Mouse (Mus musculus) cerebellum, adult 18-20 months (tissue): ENCODE data around the gene Abhd6.
A peak's percentile ranks its signal among the peaks of the same experiment; 100 is the strongest.

Experiments used
- DNase-seq, 2 experiments: peaks; one replicate each; pipeline ENCODE4 v3.0.0; 2021

The Abhd6 gene

DNA sequence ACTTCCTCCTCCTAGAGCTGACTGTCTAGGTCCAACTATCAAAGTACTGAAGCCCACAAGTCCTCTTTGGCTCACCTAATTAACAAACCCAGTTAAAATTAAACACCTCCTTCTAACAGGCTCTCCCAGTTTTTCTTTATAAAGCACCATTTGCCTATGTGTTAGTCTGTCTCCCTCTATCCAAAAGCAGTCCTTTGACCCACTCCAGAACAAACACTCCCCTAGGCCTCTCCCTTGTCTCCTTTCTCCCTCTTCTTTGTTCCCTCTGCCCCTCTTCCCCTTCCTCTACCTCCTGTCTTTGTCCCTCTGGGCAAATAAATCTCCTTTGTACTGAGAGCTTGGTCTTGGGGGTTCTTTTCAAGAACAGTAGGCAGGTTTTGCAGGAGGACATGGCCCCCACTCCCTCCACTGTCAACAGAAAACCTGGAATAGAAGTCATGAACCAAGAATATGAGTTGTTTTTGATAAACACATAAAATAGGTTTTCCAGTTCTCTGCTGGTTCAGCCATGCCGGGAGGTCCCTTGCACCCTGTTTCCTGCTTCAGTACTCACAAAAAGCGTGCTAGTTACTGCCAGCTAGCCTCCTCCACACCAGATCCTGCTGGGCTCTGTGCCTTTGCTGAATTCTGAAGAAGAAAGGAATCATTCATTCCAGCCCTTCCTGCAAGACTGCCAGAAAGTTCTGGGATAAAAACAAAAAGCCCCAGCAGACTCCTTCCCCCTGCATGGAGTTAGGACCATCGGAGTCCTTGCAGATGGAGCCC lies 60.0 kb downstream of the Abhd6 start:
- no peak for DNase-seq

DNA sequence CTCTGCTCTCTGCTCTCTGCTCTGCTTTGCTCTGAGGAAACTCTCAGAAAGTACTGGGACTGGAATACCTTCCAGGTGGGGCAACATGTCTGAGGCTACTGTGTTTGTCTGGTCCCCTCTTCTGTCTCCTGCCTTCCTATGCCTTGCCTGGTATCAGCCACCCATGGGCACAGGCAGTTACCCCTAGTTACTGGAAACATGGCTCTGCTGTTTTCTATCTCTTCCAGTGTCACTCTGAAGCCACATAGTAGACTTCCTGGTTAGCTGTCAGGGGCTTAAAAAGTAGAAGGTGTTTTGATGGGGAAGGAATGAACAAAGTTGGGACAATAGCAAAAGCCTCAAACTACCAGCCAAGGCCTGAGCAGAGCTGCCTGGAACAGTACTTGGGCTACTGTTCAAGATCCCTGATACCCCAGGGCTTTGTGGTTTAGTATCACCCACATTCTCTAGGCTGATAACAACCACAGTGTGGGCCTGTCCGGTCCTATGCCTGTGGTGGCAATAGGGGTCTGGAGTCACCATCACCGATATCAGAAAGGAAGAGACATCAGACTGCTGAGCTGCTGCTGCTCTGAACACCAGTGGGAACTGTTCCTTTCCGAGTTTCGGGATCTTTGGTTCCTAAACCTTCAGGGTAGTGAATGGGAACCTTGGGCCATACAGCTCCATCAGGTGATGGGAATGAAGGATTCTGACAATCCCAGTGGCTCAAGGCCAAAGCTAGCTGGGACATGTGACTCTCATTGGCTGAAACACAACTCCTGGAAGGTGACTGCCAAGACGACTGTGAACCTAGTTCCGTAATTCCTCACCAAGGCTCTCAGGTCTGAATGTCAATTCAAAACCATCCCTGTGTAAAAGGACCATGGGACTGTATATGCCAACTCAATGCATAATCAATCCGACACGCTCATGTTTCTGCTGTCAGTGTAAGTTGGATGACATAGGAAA lies 61.4 kb downstream of the Abhd6 start:
- peak in 1 of 2 experiments; percentile 22 for DNase-seq

DNA sequence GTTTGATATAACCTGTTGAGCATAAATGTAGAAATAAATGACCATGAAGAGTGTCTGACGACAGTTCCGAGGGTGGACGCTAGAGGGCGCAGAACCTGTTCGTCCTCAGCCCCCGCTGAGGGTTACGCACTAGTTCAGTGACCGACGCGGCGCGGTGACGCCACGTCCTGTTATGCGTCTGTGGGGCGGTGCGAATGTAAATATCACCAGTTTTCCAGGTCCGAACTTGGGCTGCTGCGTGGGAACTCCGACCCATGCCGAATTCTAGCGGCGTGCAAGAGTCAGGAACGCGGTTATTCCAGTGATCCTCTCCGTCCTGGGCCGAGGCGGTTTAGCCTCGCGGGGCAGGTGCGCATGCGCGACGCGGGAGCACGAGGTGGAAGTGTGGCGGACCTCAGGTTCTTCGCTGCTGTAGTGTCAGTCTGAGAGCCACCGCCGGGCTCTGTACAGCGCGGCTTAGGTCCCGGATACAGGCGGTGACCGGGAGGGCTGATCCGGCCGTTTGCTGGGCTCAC lies 77.5 kb downstream of the Abhd6 start, which contains the start of gene Rpp14:
TSS of gene Rpp14 (plus strand) at position 203 of the 515 bp plus-strand sequence.
- peak; percentile 95 to 98 for DNase-seq

DNA sequence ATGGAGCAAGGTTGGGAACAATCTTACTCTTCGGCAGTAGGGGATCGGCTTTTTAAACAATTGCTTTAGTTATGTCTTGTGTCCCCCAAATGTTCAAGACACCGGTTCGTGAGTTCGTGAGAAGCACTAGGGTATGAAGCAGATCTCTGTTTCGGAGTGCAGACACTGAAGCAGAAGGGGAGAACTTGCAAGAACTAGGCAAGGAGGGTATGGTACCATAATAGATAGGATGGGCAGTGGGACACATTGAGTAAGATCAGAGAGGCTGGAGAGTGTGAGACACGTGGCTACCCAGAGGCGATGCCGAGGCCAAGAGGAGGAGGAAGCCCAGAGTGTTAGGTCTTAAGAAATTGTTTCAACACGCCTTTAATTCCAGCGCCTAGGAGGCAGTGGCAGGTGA lies 78.0 kb downstream of the Abhd6 start:
- no peak for DNase-seq

DNA sequence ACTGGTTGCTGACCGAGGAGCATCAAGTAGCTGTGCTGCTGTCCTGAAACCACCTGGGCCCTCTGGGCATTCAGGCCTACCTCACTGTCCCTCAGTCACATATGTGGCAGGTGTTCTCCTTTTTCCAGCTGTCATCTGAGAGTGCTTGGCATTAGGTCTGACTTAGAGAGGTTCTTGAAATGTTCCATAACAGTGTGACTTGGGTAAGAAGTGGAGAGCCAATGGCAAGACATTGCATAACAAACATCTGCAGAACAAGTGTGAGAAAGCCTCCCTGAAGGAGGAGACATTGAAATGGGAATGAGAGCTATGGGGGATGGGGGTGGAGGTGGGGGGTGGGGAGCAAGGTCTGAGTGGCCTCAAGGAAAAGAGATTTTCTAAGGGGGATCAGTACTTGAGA lies 80.2 kb downstream of the Abhd6 start:
- DNase-seq, result no peak

DNA sequence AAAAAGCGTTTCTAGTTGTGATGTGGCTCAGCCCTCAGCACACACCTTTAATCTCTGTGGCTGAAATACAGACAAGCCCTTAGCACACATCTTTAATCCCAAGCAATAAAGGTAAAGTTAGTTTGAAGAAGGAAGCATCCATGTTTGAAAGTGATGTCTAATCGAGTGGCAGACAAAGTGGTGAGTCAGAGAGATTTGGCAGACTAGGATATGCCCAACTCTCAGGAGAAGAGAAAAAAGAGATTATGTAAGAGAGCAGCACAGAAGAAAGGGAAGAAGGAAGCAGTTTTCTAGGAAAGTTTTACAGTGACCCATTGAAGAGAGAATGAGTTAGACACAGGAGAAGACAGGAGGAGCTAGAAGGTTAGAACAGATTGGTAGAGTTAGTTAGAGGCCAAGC lies 86.3 kb downstream of the Abhd6 start:
- DNase-seq, result no peak

DNA sequence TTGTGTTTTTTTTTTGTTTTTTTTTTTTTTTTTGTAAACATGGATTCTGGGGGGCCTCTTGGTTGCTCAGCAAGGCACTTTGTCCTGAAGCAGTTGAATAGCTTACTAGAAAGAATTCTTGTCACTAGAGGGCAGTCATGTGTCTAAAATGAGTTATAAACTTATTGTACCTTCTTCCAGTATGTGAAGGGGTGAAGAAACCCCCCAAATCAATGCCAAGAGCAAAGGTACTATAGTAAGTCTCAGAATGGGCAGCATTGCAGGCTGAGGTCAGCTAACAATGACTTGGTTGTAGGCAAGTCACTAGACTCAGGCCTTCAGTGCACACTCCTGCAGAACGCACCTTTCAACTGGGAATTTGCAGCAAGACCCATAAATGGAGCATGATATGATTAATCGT lies 89.9 kb downstream of the Abhd6 start:
- DNase-seq, result no peak

DNA sequence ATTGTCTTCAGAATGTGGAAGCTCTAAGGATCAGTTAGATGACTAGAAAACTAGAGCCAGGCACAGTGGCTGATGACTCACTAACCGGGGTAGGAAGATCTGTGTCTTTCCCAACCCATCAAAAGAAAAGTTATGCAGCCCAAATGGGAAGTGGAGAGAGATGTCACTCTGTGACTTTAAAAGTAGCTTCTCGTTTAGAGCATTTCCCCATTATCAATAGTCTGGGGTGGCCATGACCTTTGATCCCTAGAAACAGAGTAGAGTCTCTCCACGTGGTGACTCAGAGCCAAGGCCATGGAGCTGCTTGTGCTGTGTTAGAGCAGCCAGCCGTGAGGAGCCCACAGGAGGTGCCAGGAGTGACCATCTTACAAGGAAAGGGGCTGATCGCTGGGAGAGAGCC lies 90.7 kb downstream of the Abhd6 start:
- no peak for DNase-seq

DNA sequence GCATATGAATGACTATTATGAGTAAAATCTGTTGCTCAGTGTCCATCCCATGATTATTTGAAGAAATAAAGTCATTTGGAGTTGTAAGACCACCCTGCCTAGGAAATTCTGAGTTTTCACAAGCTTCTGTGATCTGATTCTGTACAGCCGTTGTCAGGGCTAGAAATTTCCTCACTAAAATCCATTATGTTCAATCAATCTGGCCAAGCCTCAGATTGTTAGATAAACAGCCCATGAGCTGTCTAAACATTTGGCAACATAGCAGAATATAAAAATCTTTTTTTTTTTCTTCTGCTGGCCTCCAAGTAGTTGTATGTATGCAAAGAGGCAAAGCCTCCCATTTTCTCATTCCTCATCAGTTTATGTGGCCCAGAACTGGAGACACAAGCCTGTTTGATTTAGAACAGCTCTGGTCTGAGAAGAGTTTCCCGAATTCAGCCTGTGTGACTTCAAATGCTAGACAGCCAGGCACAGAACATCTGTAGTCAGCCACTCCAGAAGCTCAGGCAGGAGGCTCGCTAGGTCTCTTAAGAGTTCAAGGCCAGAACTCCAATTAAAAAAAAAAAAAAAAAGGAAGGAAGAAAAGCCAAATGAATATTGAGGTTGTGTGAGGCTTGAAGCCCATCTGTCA lies 92.3 kb downstream of the Abhd6 start:
- no peak for DNase-seq

DNA sequence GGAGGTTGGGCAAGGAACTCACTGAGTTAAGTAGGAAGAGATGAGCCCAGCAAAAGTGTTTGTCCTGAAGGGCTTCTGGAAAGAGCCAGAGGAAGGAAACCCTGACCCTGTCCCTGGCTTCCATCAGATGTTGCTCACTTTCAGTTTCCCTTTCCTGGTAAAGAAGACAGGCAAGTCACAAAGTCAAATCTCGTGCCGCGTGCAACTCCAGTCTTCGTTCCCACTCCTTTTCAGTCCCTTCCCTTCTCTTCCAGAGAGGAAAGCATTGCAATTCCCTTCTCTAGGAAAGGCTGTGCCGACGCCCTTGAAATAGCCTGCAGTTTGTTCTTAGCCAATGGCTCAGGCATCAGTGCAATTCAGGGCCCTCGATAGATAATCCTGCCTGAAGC lies 92.9 kb downstream of the Abhd6 start:
- DNase-seq, result no peak

DNA sequence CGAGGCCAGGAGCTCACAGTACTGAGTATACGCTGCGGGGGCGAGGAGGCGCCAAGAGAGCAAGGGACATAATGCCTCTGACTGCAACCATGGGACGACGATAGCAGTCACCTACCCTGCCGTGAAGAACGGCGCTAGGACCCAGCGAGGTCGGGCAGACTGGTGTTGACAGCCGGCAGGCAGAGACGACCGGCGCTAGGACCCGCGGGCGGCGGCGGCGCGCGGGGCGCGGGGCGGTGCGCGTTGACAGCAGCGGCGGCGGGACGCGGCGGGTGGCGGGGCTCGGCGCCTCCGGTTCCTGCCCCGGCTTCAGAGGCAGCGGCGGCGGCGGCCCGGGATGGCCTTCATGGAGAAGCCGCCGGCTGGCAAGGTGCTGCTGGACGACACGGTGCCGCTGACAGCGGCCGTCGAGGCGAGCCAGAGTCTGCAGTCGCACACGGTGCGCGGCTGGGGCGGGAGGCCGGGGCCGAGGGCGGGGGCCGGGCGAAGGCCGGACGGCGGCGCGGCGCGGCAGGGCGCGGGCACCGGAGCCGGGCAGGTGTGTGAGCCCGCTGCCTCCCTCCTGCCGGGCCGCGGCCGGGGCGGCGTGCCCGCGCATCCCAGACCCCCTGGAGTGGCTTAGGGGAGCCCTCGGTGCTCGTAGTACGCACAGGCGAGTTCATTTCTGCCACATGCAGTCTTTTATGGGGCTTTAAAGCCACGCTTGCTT lies 95.4 kb downstream of the Abhd6 start, which contains the start of gene Pxk:
TSS of gene Pxk (plus strand) at position 234 of the 709 bp plus-strand sequence.
- peak; percentile 99 for DNase-seq

DNA sequence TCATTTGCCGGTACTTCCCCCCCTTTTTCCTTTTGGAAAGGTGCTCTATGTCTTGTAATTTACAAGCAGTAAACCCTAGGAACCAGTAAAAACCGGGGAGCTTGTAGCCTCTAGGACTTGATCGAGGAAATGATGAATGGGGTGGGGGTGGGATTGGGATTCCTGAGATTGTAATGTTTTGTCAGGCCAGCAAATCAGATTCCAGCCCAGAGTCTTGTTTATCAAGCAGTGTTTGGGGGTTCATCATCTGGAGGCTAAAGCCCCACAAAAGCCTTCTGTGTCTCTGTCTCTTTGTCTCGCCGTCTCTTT lies 95.9 kb downstream of the Abhd6 start:
- DNase-seq, result no peak

DNA sequence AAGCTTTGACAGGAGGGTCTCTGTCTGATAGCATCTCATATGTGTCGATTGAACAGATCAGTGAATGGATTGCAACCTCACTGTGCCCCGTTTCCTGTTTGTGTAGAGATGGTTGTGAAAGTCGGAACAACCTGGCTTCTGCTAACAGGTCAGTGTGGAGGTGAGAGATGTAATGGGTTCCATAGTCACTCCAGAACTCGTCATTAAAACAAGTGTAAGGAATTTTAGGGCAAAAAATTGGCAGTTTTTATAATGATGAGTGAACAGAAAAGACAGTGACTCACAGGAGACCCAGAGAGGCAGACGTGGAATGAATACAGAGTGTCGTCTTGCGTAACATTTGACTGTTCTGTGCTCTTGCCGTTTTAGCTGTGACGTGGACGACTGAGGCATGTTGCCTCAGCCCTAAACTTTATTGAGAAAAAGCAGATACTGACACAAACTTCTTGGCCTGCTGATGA lies 96.9 kb downstream of the Abhd6 start:
- DNase-seq, result peak in 1 of 2 experiments; percentile 29

DNA sequence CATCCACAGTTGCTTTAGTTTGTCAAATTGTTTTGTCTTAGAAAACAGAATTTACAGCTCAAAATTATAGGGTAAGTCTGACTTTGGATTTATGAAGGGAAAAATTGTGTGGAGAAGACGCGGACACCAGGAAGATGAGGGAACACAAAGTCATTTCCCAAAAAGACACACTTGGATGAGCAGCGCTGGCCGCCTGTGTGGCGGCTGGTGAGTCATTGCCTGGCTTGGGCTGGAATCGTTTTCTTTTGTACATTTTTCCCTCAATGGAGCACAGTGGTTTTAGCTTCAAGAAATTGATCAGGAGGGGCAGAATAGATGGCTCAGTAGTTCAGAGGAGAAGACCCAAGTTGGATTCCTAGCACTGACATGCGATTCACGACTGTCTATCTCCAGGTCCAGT lies 99.2 kb downstream of the Abhd6 start:
- peak; percentile 52 to 56 for DNase-seq

DNA sequence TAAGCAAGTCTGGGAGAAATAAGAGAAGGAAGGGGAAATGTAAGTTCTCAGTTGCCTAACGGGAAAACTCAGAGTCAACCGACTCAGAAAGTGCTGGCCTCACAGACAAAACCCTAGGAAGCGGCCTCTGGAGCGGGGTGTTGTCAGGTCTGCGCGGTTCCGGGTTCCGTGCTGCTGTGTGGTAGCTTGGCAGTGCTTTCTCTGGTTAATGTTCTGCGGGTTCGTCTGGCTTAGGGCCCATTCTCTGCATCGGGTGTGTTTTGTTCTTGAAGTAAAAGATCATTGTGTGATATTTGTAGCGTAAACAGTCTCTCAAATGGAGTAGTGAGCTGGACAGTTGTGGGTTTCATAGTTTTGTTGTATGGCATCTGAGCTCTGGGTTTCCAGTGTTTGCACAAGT lies 100.0 kb downstream of the Abhd6 start:
- DNase-seq, result no peak
